Mouse (Mus musculus) heart, embryonic 11.5 days (tissue): ENCODE measurements around the gene Klhl22. TPM values are rescaled to one million over a fixed set of nuclear protein-coding genes. Genes with fewer than 3 reads are reported as not detected.
A peak's percentile ranks its signal among the peaks of the same experiment; 100 is the strongest.

Source experiments
- ATAC-seq: fragments of 200-750 bp; cut with Nextera tagmentation; replicated peaks from 2 replicates; pipeline ENCODE4 v1.8.0; 2017; ENCODE audit warnings: moderate library complexity; ENCODE audit not compliant: insufficient number of reproducible peaks, low FRiP score, low TSS enrichment
- H3K27ac ChIP-seq: fragments of 300-500 bp; sonication (generic); 2 replicates; pipeline ENCODE4 v1.5.1; 2014; ENCODE audit warnings: mild to moderate bottlenecking, low read depth, low read length
- H3K27me3 ChIP-seq: fragments of 300-500 bp; sonication (generic); 2 replicates; pipeline ENCODE4 v1.6.1; 2014; ENCODE audit warnings: mild to moderate bottlenecking, low read length, mixed read lengths; ENCODE audit not compliant: control insufficient read depth, insufficient read depth
- H3K36me3 ChIP-seq: fragments of 300-500 bp; sonication (generic); 2 replicates; pipeline ENCODE4 v1.6.1; 2014; ENCODE audit warnings: mild to moderate bottlenecking, low read length, moderate library complexity, mixed read lengths; ENCODE audit not compliant: control insufficient read depth, insufficient read depth
- H3K4me1 ChIP-seq: fragments of 300-500 bp; sonication (generic); 2 replicates; pipeline ENCODE4 v1.6.1; 2014; ENCODE audit warnings: low read length; ENCODE audit not compliant: control insufficient read depth, insufficient read depth
- H3K4me2 ChIP-seq: fragments of 300-500 bp; sonication (generic); 2 replicates; pipeline ENCODE4 v1.6.1; 2014; ENCODE audit warnings: mild to moderate bottlenecking, moderate library complexity
- H3K4me3 ChIP-seq: fragments of 300-500 bp; sonication (generic); 2 replicates; pipeline ENCODE4 v1.5.1; 2014; ENCODE audit warnings: low read depth, low read length
- H3K9ac ChIP-seq: fragments of 300-500 bp; sonication (generic); 2 replicates; pipeline ENCODE4 v1.6.1; 2014; ENCODE audit warnings: mild to moderate bottlenecking, low read depth, low read length, moderate library complexity
- H3K9me3 ChIP-seq: fragments of 300-500 bp; sonication (generic); replicated peaks from 2 replicates; pipeline ENCODE4 v1.6.1; 2016; ENCODE audit warnings: low read length; ENCODE audit not compliant: control insufficient read depth
- WGBS: fragments of 180-500 bp; shearing (Covaris S2); extraction: QIAGEN DNeasy Blood & Tissue Kit; methylation state at CpG from one replicate; pipeline ENCODE4 v1.1.7; 2014; ENCODE audit not compliant: insufficient replicate concordance; 5-methylcytosine and 5-hydroxymethylcytosine counted together
- polyA plus RNA-seq: library from polyadenylated mRNA; unstranded; fragments of >200 nt; fragmentation: Nextera tagmentation; extraction: Ambion mirVana; gene quantifications from 2 replicates; pipeline ENCODE4 v1.2.1, GENCODE M21; 2014

Klhl22 gene
- polyA plus RNA-seq, 1 experiment from 2014 or later: 43.2 TPM

DNA sequence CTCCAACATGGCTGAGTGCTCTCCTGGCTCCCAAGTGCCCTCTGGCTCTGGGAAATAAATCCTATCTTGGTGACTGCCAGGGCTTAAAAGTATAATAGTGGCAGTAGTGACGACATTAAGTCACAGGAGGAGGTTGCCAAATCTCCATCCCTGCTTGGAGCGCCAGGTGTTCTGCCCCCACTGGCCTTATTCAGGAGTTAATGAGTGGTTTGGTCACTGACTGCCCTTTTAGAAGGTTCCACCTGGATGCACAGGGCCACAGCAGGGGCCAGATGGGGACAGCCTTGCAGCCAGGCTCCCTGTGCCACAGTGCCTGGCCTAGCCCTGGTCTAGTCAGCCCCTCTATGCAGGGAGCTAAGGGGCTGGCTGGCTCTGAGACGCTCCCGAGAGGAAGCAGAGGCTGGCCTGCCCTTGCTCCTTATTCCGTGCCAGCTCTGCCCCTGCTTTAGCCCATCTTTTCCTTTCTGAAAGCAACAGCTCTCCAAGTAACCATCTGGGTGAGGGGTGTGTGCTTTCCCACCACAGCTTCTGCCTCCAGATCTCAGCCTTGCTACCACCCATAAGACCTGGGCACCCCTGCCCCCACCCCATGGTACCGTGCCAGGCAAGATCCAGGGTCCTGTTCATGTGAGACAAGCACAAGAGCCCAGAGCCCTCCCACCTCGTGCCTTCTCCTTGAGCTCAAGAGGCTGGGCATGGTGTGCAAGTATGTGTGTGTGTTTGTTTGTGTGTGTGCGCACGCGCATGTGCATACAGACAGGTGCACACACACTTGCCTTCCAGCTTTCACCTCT lies 71.2 kb downstream of the Klhl22 start:
- ATAC-seq: no peak
- 68% methylated on average over 10 of the region's 10 CpGs for WGBS
- H3K9me3 ChIP-seq: no peaks in the 10 kb centered on the region
- no peaks in the 10 kb centered on the region for H3K36me3 ChIP-seq
- H3K9ac ChIP-seq: no peak overlapping the region
- H3K27me3 ChIP-seq: peaks cover 78% of the 10 kb centered on the region
- H3K4me1 ChIP-seq: no peaks in the 10 kb centered on the region
- H3K27ac ChIP-seq: no peak overlapping the region
- no peak overlapping the region for H3K4me2 ChIP-seq
- H3K4me3 ChIP-seq: no peak overlapping the region

GRCm38 (mm10) chr16:17831781-17832180 lies 72.4 kb downstream of the Klhl22 start:
- H3K9me3 ChIP-seq: no peaks in the 10 kb centered on the region
- no peak overlapping the region for H3K9ac ChIP-seq
- no peak overlapping the region for H3K27ac ChIP-seq
- no peak overlapping the region for H3K4me3 ChIP-seq
- H3K27me3 ChIP-seq: peaks cover 84% of the 10 kb centered on the region
- 18% methylated on average over 11 of the region's 11 CpGs for WGBS
- no peak for ATAC-seq
- no peaks in the 10 kb centered on the region for H3K36me3 ChIP-seq
- H3K4me1 ChIP-seq: no peaks in the 10 kb centered on the region
- H3K4me2 ChIP-seq: no peak overlapping the region

GRCm38 (mm10) chr16:17832821-17833220 lies 73.4 kb downstream of the Klhl22 start, which contains the start of gene B830017H08Rik:
Gene B830017H08Rik (plus strand): TSS chr16:17833121.
- H3K9ac ChIP-seq: peak within 1 kb of the TSS; percentile 63; the same call in 1 of the 2 replicates
- H3K4me1 ChIP-seq: no peaks in the 10 kb centered on the region
- H3K4me2 ChIP-seq: peak within 1 kb of the TSS; percentile 97
- H3K27ac ChIP-seq: no peak within 1 kb of the TSS
- H3K27me3 ChIP-seq: peaks cover 89% of the 10 kb centered on the region
- WGBS: 27% methylated on average over 7 of the region's 7 CpGs
- H3K9me3 ChIP-seq: no peaks in the 10 kb centered on the region
- no peak for ATAC-seq
- H3K4me3 ChIP-seq: peak within 1 kb of the TSS; percentile 59
- no peaks in the 10 kb centered on the region for H3K36me3 ChIP-seq

DNA sequence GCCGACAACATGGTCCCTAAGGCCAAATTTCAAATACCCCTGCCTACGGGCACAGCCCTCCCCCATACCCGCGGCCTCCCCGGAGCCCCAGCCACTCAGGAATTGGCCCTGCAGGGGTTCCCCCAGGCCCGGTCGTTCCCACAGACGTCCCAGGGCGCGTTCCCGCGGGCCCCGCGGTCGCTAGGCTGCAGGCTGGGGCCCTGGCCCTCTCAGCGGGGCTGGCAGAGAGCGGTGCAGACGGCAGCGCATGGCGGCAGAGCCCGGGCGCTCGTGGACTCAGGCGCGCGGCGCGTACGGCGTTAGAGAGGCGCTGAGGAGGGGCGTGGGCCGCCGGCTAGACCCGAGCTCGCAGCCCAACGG lies 73.9 kb downstream of the Klhl22 start:
- no peaks in the 10 kb centered on the region for H3K36me3 ChIP-seq
- ATAC-seq: peak; percentile 50; the same call in 1 of the 2 replicates
- H3K9me3 ChIP-seq: no peaks in the 10 kb centered on the region
- WGBS: 2% methylated on average over 22 of the region's 37 CpGs
- peaks cover 88% of the 10 kb centered on the region for H3K27me3 ChIP-seq
- H3K4me1 ChIP-seq: no peaks in the 10 kb centered on the region
- H3K4me3 ChIP-seq: peak overlapping the region; percentile 59
- H3K9ac ChIP-seq: peak overlapping the region; percentile 63; the same call in 1 of the 2 replicates
- no peak overlapping the region for H3K27ac ChIP-seq
- peak overlapping the region; percentile 97 for H3K4me2 ChIP-seq

- Histone ChIP-seq H3K4me3 (peak overlapping the region; percentile 59), H3K36me3 (no peaks in the 10 kb centered on the region), H3K4me2 (peak overlapping the region; percentile 97), H3K4me1 (no peaks in the 10 kb centered on the region), H3K9ac (peak overlapping the region; percentile 63; the same call in 1 of the 2 replicates), H3K9me3 (no peaks in the 10 kb centered on the region), H3K27me3 (peaks cover 87% of the 10 kb centered on the region), H3K27ac (no peak overlapping the region)
- under 1% methylated on average over 71 of the region's 103 CpGs for WGBS
- 0 out of 2 replicates have a peak, but pooled peaks have one; percentile 23 for ATAC-seq
Observed at GRCm38 (mm10) chr16:17833681-17834399, 74.4 kb downstream of the Klhl22 start.

DNA sequence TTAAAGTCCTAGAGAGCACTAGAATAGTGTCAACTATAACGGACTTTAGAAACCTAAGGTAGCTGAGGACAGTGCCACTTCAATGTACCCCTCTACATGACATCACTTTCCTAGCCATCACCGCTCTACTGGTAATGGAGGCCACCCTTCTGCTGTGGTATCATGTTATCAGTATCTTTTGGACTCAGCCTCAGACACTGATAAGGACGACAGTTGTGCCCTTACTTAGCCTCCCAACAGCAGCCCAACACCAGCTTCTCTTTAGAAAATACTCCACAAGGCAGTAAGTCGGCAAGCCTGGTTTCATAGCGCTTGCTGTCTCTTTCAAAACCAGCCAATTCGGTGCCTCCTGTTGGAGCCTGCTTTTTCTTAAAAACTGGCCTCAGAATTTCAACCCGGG lies 75.1 kb downstream of the Klhl22 start:
- no peak for ATAC-seq
- H3K36me3 ChIP-seq: no peaks in the 10 kb centered on the region
- H3K9ac ChIP-seq: no peak overlapping the region
- no peaks in the 10 kb centered on the region for H3K9me3 ChIP-seq
- no peak overlapping the region for H3K27ac ChIP-seq
- H3K4me3 ChIP-seq: 0 out of 2 replicates have a peak overlapping the region, but pooled peaks have one; percentile 59
- H3K4me1 ChIP-seq: no peaks in the 10 kb centered on the region
- peaks cover 81% of the 10 kb centered on the region for H3K27me3 ChIP-seq
- H3K4me2 ChIP-seq: peak overlapping the region; percentile 97
- WGBS: 40% methylated on average over 7 of the region's 7 CpGs

DNA sequence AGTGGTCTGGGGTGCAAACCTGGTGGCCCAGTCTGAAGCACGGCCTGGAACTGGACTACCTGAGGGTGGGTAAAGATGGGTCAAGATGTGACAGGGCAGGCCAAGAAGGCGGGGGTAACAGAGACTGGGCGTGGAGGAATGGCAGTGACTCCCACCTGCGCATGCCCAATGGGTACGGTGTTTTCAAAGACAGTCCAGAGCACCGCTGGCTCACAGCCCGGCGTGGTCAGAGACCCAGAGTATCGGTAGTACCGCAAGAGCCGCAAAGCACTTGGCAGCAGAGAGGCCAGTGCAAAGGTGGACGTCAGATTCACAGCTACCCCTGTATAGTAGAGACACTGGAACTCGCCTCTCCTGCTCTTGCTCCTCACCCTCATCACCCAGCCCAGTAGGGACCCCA lies 76.1 kb downstream of the Klhl22 start:
- 43% methylated on average over 13 of the region's 13 CpGs for WGBS
- Histone ChIP-seq H3K36me3 (peaks cover 4% of the 10 kb centered on the region), H3K4me2 (no peak overlapping the region), H3K9me3 (no peaks in the 10 kb centered on the region), H3K27ac (no peak overlapping the region), H3K4me1 (no peaks in the 10 kb centered on the region), H3K9ac (no peak overlapping the region), H3K27me3 (peaks cover 72% of the 10 kb centered on the region), H3K4me3 (no peak overlapping the region)
- ATAC-seq: no peak

DNA sequence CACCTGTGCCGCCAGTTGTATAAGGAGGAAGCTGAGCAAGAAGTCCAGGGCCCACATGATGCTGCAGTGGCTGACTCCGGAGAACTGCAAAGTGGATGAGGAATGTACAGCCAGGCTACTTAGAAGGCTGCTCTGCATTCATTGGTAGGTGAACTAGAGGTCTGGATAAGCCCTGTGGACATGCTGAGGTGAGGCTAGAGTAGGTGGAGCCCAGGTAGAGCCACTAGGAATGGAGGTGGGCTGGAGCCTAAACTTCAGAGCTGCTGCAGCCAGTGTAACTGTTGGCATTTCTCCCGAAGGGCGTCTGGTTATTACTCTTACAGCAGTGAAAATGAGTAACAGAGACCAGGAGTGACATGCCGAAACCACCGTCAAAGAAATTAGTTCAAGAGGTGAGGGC lies 78.6 kb downstream of the Klhl22 start, which contains the start of gene Car15:
TSS of gene Car15 (minus strand) at position 314 of the 400 bp plus-strand sequence.
- H3K4me1 ChIP-seq: no peaks in the 10 kb centered on the region
- no peak for ATAC-seq
- peaks cover 20% of the 10 kb centered on the region for H3K36me3 ChIP-seq
- H3K9me3 ChIP-seq: no peaks in the 10 kb centered on the region
- 76% methylated on average over 6 of the region's 6 CpGs for WGBS
- H3K4me3 ChIP-seq: no peak within 1 kb of the TSS
- no peak within 1 kb of the TSS for H3K27ac ChIP-seq
- no peak within 1 kb of the TSS for H3K9ac ChIP-seq
- H3K27me3 ChIP-seq: peaks cover 46% of the 10 kb centered on the region
- no peak within 1 kb of the TSS for H3K4me2 ChIP-seq
